Mouse (Mus musculus): ENCODE results near the gene Leng8.

The Leng8 gene

DNA sequence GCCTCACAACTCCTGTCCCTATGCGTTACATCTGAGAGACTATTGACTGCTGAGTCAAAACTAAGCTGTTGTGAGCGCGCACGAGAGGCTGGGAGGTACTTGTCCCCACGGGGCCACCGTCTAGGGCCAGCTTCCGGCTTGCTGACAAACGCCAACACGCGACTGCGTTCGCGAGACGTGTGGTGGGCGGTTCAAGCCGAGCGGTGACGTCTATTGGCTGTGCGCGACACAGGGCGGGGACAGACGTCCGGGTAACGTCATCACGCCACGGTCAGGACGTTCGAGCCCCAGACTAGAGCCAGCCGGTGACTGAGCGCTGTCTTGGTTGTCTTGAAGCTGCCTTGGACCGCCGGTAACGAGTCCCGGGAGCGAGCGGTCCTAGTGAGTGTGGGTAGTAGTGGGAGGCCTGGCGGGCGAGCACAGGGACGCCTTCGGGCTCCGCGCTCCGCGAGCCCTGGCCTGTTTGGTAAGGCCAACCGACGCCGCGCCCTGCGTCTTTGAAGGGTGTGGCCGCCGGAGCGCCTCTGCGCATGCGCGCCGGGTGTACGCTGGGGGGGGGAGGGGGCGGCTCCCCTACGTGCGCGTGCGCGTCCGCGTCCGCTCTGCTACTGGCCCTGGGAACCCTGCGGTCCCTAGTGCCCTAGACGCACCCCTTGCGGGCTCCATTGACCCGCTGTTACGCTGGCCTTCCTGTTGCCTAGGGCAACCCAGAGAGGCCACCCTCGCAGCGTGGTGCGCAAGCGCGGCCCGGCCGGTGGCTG is at the start of gene Leng8:
Leng8 (plus strand) TSS at position 269 of the 761 bp plus-strand sequence.
- DNase-seq = peak; percentile 99

DNA sequence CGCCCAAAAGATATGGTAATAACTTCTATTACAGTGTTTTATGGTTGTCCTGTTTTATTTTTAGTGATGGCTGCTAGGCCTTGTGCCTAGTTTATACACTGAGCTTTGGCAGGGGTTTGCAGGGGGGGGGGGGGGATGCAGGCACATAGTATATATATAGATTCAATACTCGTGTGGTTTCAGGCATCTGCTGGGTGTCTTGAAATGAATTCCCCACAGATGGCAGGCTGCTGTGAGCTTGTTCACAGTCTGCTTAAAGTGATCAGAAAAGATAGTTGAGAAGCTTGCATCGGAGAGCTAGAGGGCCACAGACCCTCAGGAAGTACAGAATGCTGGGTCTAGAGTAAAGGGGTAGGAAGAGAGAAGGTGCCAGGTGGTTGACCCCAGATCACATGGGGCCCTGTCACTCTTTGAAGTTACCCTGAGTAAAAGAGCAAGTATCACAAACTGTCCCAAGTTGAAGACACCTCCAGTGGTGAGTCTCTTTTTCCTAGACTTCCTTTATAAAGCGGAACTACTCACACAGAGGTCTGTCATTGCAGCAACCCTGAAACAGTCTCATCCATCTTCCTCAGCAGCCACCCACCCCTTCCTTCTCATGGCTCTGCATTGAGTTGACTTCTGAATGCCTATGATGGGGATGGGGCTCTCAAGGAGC is 49.5 kb upstream of the Leng8 start:
- no peak for DNase-seq

DNA sequence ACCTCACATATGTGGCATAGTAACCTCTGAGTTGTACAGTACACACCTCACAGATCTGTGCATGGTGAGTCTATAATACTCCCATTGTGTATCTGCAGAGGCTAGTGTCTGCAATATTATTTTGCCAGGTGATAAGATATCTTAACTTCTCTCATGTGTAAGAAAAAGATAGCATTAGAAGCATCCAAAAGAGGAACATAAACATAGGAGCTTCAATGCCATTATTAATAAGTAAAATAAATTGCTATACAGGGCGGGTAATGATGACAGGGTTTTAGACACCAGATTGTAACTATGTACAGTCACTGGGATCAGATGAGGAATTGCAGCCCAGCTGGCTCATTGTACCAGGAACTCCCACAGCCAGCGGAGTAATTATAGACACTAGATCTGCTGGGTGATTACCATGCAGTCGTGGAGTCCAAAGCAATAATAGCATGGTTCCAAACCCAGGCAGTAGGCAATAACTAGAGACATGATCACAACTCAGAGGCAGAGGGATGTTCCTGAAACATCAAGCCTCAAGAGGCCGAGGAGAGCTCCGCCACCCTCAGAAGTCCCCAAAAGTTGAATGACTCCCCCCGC is 48.9 kb upstream of the Leng8 start:
- no peak for DNase-seq

- DNase-seq = no peak
Measured at GRCm38 (mm10) chr7:4088679-4089078, 48.2 kb upstream of the Leng8 start.

- DNase-seq = no peak
Measured at GRCm38 (mm10) chr7:4091170-4091569, 45.7 kb upstream of the Leng8 start.

- no peak for DNase-seq
Measured at GRCm38 (mm10) chr7:4098301-4098700, 38.5 kb upstream of the Leng8 start.

DNA sequence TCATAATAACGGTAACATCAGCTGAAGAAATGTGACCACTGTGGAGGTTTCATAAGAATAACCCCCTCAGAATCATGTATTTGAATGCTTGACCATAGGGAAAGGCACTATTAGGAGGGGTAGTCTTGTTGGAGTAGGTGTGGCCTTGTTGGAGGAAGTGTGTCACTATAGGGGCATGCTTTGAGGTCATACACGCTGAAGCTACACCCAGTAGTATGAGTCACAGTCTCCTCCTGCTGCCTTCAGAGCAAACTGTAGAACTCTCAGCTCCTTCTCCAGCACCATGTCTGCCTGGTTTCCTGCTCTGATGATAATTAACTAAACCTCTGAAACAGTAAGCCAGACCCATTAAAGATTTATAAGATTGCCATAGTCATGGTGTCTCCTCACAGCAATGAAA is 38.0 kb upstream of the Leng8 start:
- no peak for DNase-seq

GRCm38 (mm10) chr7:4101144-4101543 is 35.7 kb upstream of the Leng8 start:
- DNase-seq = no peak

GRCm38 (mm10) chr7:4103411-4103810 is 33.4 kb upstream of the Leng8 start:
- DNase-seq = no peak

DNA sequence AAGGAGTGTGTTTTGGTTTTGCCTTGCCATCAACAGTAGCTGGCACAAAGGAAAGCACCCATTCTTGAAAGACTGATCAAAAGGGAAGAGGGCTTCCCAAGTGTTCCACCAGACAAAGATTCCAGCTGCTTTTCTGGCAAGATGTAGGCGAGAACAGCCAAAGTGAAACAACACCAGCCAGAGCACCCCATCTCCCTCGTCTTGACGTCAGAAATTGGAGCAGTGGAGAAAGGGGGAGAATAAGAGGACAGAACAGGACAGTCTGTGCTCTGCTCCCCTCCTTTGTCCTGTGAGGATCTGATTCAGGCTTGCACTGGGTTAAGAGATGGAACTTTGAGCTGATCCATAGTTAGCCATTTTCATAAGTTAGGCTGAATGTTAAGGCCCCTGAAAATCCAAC is 25.1 kb upstream of the Leng8 start:
- no peak for DNase-seq

DNA sequence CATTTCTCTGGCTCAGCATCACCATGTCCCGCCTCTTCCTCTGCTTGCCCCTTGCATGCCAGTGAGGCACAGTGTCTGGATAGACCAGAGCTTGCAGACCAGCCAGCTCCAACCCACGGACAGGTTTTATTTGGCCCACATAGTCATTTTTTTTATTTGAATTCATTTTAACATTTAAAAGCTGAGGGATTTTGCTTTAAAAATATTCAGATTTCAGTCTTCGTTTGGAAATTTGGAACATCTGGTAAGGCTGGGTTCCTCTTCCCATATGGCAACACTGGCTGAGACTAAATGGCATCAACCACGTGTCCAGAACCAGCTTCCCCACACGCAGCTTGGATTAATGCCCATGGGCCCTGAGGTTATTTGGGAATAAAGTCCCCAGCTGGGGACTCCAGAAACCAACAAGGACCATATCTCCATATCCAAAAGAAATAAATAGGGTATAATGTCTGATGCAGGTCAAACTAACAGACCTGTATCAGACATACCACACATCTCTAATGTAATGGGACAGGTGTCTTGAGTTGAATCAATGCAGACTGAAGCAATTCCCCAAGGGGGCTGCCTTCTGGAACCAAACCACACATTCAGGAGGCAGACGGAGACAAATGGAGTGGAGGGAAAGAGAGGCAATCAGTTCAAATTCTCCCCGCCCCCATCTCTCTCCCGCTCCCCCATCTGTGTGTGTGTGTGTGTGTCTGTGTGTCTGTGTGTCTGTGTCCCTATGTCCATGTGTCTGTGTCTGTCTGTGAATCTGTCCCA is 19.6 kb upstream of the Leng8 start:
- DNase-seq = no peak

- no peak for DNase-seq
Measured at GRCm38 (mm10) chr7:4119344-4119902, 17.4 kb upstream of the Leng8 start, which contains the start of gene Ttyh1. Gene Ttyh1, plus strand, starts transcription at chr7:4119408.

DNA sequence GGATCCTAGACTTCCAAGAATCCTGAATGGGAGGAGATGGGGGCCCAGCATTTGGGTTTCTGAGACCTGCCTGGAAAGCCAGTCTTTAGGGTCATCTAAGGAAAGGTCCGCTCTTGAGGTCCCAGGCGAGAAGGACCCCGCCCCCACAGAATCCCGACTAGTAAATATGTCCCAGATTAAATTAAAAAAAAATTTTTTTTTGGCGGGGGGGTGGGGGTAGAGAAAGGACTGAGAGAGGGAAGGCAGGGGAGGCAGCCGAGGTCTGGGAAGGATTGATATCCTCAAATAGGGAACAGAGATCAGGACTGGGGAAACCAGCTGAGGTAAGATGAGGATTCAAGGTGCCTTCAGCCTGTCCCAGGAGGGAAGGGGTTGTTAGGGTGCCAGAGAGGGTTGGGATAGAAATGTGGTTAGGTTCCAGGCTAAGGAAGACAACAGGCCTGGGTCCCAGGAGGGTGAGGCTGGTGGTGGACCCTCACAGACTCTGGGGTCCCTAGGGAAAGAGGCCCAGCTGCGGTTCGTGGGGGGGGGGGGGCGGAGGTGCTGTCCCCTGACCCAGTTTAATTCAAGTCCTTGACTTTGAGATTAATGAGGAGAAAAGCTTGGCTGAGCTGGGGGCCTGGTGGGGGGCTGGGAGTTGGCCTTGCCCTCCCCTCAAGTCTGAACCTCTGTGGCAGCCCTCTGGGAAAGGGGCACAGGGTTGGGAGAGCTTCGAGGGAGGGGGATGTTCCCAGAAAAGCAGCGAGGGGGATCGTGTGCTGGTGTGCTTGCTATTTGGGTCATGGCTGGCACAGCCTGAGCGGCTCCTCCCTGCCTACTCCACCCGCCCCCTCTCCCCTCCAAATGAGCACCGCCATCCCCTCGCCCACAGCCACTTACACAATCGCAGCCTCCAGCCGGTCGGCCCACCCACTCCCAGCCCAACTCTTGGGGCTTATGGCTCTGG is 16.6 kb upstream of the Leng8 start:
- DNase-seq = no peak

DNA sequence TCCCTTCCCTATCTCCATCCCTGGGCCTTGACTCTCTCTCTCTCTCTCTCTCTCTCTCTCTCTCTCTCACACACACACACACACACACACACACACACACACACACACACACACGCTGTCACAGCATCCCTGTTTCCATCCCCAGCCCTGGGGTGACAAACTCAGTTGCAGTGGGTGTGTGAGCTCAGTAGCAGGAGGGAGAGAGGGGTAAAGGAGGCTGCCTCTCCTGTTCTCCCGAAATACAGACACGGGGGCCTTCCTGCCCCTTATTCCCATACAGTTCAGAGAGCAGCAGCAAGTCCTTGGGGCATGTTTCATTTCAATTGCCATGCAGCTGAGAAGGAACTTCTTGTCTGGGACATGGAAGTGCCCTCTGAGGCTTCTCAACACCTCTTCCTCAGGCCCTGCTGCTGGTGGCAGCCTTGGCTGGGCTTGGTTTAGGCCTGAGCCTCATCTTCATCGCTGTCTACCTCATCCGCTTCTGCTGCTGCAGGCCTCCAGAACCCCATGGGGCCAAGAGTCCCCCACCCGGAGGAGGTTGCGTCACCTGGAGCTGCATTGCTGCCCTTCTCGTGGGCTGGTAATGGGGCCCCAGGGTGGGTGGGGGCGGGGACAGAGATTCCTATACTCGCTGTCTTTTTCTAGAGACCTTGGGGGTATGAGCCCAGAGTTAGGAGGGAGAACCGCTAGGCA is 14.6 kb upstream of the Leng8 start:
- no peak for DNase-seq

- no peak for DNase-seq
Measured at GRCm38 (mm10) chr7:4122783-4123182, 14.1 kb upstream of the Leng8 start.

DNA sequence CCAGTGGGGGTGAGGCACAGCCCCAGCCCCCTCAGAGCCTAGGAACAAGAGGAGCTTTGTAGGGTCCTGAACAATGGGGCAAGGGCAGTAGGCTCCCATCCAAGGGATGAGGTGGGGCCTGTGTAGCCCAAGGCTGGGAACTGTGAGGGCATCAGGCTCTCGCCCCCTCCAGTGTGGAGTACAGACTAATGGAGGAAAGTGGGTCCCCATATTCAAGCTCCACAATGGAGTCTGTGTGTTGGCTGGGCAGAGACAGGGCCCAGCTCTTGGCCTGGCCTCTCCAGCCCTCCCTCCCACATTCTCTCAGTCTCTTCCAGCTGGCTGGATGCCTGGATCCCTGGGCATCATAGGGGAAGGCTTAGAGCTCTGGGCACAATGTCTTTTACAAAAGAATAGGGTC is 13.1 kb upstream of the Leng8 start:
- no peak for DNase-seq

DNA sequence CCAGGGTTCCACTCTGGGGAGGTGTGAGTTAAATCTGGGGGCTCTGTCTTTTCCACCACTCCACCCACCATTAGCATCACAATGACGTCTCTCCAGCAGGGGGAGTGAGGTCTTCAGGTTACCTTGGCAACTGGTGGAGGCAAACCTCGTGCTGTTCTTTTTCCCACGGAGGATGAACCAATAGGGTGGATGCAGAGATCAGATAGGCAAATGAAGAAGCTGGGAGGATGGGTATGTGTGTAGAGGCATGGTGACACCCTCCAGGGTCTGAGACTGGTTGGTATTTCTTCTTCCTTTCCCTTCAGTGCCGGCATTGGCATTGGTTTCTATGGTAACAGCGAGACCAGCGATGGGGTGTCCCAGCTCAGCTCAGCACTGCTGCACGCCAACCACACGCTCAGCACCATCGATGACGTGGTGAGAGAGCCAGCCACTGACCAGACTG is 12.5 kb upstream of the Leng8 start:
- no peak for DNase-seq

GRCm38 (mm10) chr7:4124856-4125255 is 12.0 kb upstream of the Leng8 start:
- no peak for DNase-seq

- no peak for DNase-seq
Measured at GRCm38 (mm10) chr7:4125306-4125705, 11.5 kb upstream of the Leng8 start.

DNA sequence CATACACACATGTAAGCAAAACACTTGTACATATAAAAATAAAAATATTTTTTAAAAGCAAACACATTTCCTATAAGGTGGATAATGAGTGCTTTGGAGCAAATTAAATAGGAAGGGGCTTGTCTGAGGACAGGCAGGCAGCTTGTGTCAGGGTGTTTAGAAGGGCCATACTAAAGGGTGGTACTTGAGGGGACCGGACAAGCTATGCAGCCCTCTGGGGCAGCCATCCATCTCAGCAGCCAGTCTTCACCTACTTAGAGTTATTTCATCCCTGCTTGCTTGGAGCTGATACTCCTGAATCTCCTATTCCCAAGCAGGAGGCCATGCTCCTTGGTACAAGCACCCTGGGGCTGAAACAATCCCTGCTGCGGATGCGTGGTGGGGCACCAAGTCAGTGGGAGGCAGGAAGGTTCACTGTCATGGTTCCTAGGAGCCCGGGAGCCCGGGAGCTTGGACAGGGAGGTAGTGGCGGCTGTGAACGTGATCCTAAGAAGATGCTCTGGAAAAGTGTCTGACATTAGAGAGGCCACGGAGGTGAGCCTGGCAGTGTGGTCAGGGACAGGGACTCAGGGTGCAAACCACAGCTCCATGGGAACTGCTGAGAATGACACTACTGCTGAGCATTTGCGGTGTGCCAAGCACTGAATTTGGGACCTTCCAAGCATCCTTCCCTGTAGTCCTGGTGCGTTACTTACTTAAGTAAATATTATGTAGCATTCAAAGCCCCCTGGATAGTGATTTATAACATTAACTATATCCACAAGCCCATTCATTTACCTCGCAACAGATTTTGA is 9.7 kb upstream of the Leng8 start:
- DNase-seq = no peak

Data from kidney, adult 8-10 months (tissue).